Mouse (Mus musculus) NIH3T3 (cell line): Measurements from ENCODE around the gene Crlf3.
"Not testable (repeated sequence)": the region's sequence is repeated elsewhere in the genome, so short reads cannot be mapped to it uniquely, and the experiment has no call there.

Experiments
- DNase-seq: peaks from one replicate; pipeline ENCODE4 v3.0.0-alpha.2; 2012; ENCODE audit warnings: low read depth

The Crlf3 gene

GRCm38 (mm10) chr11:80066373-80066772 lies 14.4 kb downstream of the Crlf3 start:
- DNase-seq, result not testable (repeated sequence)

DNA sequence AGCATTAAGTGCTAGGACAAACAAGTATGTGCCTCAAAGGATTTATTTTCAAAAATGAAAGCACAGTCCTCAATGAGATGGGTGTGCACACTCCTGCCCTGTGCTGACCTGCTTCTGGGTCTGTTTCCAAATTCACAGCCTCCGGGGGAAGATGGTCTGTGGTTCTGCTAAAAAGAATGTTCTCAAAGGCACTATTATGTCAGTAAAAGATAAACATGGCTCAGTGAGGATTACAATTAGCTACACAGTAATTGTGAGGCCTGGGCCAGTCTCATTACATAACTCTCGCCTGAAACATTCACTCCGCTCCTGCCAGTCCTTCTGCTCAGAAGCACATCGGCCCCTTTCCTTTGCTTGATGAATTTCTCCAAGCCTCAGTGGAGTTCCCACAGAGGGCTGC lies 18.6 kb downstream of the Crlf3 start:
- peak; percentile 44 for DNase-seq

DNA sequence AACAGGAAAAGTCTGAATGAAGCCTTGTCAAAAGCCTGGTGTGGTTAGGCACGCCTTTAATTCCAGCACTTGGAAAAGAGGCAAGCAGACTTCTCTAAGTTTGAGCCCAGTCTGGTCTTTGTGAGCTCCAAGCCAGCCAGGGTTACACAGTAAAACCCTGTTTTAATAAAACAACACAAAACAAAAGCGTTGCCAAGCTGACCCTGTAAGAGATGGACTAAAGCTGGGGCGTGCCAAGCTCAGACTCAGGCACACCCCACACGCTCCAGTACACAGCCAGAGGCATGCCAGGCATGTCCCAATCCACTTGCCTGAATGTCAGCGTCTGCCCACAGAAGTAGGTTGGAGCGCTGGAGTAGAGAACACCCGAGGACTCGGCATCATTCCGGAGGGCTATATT lies 24.6 kb downstream of the Crlf3 start:
- DNase-seq, result no peak

DNA sequence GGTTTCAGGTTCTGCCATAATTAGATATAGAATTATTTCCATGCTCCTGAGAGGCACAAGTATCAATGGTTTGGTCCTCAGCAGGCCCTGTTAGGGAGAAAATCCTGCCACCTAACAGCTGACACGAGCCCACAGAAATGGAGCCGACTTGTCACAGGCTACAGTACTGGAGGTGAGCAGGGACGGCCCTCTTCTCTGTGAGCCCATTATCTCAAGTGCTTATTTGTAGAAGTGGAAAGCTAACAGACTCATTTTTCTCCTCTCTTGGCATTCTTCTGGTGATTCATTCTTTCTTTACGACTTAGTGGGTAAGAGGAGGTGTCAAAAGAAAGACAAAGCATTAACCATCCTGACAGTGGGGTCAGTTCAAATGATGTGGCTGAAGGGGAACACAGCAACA lies 26.1 kb downstream of the Crlf3 start:
- DNase-seq, result no peak

DNA sequence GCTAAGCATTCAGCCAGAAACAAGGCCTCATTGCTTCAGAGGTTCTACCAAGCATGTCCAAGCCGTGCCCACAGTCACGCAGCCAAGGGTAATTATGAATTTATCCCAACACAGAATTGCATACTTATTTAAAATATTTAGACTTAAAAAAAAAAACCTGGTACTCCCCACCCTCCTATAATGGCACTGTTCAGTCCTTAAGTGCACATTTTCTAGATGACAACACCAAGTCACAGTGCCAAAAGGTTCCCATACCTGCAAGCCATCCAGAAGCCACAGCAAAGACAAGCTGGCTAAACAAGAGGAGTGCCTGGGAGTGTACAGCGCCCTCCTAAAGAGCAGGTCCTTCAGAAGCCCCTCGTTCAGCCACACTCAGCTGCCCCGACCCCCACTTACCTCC lies 27.6 kb downstream of the Crlf3 start:
- no peak for DNase-seq

DNA sequence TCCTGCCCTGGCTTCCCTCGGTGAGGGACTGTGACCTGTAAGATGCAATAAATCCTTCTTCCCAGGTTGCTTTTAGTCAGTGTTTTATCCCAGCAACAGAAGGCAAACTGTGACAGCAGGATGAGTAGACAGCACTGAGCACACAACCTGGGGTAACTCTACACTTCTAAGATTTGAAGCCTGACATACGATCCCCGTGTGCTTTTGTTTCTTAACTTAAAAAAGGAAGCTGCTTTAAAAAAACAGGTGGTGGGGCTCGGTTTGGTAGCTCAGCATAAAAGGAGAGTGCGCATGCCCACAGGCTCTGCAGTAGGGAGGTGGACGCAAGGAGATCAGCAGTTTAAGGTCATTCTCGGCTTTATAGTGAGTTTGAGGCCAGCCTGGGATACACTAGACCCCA lies 28.3 kb downstream of the Crlf3 start:
- DNase-seq, result no peak

DNA sequence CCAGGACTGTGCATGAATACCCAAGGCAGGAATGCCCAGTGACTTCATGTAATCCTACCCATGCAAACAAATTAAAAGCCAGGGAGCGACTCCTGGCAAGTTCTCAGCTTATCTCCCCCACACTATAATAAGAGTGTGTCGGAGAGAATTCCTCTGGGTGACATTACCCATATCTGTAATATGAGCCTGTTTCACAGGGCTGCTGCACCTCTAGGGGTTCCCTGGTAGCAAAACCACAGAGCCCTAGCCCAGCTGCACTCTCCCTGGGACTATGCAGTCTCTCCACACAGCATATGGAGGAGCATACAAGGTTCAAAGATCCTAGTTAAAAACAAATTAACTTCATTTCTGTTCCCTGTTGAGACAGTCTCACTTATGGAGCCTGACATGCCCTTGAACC lies 30.7 kb downstream of the Crlf3 start:
- DNase-seq, result peak; percentile 81

DNA sequence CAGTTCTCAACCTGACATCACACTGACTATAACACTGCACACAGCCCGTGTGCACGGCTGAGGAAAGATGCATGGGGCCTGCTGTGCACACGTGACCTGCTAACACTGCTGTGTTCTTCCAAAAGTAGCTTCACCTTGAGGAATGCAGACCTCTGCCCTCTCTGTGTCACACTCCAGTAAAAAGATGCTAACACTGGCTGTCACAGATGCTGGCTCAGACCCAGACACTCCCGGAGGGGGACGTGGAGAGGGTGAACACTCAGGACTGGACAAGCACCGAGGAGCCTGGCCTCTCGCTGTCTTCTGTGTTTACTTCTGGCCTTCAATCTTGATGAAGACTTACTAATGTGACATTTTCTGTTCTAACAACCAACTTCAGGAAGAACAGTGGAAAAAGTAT lies 33.9 kb downstream of the Crlf3 start:
- DNase-seq, result no peak

DNA sequence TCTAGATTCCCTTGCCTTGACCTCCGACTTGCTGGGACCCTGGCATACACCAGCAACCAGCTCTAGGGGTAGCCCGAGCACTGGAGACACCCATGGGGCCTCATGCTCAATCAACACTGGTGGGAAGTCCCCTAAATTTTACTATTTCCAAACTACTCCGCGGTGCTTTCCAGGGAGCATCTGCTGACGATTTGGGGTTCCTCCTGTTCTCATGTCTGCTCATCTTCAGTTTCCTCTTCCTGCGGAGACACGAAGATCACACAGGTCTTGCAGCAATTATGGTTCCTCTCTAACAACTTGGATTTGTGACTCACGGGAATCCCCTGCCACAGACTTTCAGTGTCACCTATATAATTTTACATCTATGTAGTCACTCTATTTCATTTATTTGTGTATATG lies 37.4 kb downstream of the Crlf3 start:
- no peak for DNase-seq

DNA sequence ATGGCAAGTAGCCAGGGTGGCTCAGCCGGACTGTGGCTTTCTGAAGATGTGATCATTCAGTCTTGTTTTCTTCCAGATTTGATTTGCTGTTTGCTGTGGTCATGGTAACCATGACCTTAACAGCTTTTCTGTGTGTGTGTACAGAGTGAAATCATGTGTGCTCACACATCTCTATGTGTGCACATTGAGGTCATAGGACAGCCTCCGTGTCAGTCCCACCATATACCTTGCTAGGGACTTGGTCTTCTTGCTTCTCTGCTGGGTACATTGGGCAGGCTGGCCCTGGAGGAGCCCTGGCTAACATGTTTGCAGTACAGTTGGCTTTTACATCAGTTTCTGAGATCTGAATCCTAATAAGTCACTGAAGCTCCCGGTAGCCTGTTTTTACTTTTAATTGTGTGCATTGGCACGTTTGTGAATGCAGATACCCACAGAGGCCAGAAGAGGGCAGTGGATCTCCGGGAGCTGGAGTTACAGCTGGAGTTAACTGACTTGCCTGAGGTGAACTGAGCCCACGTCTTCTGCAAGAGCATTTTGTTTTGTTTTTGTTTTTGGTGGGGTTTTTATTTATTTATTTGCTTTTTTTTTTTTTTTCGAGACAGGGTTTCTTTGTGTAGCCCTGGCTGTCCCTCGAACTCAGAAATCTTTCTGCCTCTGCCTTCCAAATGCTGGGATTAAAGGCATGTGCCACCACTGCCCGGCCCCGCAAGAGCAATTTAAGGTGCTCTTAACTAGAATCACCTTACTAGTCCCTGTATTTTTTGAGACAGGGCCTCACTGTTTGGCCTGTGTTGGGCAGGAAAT lies 38.0 kb downstream of the Crlf3 start:
- peak; percentile 75 for DNase-seq

- no peak for DNase-seq
Observed at GRCm38 (mm10) chr11:80037495-80037894, 43.3 kb downstream of the Crlf3 start.

GRCm38 (mm10) chr11:80021306-80021705 lies 59.5 kb downstream of the Crlf3 start:
- DNase-seq, result no peak

DNA sequence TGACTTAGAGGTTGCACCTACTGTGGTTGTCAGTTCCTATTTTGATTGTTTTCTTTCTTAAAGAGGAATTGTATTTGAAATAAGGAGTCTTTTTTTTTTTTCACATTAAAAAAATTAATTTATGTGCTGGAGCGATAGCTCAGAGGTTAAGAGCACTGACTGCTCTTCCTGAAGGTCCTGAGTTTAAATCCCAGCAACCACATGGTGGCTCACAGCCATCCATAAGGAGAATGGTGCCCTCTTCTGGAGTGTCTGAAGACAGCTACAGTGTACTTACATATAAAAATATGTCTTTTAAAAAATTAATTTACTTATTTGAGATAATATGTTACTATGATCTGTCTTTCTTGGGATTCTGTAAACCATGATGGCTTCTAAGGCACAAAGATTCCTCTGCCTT lies 61.0 kb downstream of the Crlf3 start:
- DNase-seq, result peak; percentile 33

DNA sequence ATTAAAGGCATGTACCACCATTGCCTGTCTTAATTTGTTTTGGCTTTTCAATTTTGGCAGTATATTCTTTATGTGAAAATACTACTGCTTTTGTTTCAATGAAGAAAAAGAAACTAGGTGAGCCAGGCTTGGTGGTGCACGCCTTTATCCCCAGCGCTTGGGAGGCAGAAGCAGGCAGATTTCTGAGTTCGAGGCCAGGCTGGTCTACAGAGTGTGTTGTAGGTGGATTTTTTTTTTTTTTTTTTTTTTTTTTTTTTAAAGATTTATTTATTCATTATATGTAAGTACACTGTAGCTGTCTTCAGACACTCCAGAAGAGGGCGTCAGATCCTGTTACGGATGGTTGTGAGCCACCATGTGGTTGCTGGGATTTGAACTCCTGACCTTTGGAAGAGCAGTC lies 64.3 kb downstream of the Crlf3 start:
- DNase-seq, result not testable (repeated sequence)
